Mouse (Mus musculus): ENCODE data around the gene Tmem51. TPM values are rescaled to one million over a fixed set of nuclear protein-coding genes. Genes with fewer than 3 reads are reported as not detected.

Tmem51 gene
- 6.3 and 8.9 TPM in 2 replicates for polyA plus RNA-seq (2014; fragmentation: Nextera tagmentation; extraction: Ambion mirVana)

DNA sequence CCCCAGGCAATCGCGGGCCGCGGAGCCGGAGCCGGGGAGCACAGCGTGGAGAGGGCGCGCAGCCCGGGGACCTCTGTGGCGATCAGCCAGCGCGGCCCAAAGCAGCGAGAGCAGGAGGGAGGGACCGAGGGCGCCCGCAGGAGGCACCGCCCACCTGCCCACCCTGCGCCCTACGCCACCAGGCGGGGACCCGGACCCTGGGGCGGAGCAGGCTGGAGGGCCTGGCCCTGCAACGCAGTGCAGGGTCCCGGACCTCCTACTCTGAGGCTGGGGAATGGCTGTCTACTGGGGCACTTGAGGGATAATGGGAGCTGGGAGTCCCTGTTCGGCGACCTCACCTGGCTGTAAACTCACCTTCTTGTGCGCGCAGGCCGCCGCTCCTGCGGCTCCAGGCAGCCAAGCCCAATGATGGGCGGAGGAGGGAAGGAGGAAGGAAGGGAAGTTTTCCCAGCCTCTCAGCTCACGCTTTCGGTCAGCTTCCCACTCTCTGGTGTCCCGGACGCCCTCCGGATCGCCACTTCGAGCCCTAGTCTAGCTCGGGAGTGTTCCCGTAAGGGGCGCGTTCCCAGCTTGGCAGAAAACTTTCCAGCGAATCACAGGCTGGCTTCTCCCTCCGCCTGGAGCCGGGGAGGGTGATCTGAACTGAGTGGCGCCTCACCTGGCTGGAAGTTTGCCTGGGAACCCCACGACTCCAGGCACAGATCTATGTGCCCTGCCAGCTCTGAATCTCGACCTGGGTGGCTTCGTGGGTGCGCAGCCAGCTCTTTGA lies at the start of gene Tmem51:
TSS of gene Tmem51 (minus strand) at position 174 of the 769 bp plus-strand sequence.
- peak within 1 kb of the TSS; percentile 62 for H3K4me3 ChIP-seq (ENCODE audit: low read depth, low read length)
- WGBS: under 1% methylated on average over 52 of the region's 52 CpGs
- DNase-seq (ENCODE audit: low spot score) (peak; percentile 74), ATAC-seq (replicated peaks; ENCODE audit: low FRiP score) (peak; percentile 75)
- H3K9ac ChIP-seq (ENCODE audit: low read length): peak within 1 kb of the TSS; percentile 65
- H3K9me3 ChIP-seq (ENCODE audit: control insufficient read depth, low read length): no peaks in the 10 kb centered on the region
- no peaks in the 10 kb centered on the region for H3K36me3 ChIP-seq (ENCODE audit: control insufficient read depth, insufficient read depth, low read length)
- peaks cover 24% of the 10 kb centered on the region for H3K27me3 ChIP-seq (ENCODE audit: control insufficient read depth, insufficient read depth, low read length)
- H3K4me1 ChIP-seq (replicated peaks; ENCODE audit: control insufficient read depth, insufficient read depth, low read length): peaks cover 12% of the 10 kb centered on the region; the same call in 1 of the 2 replicates
- no peak within 1 kb of the TSS for H3K27ac ChIP-seq (ENCODE audit: low read depth, low read length)
- peak within 1 kb of the TSS; percentile 99 for H3K4me2 ChIP-seq (ENCODE audit: low read depth, low read length, severe bottlenecking)

DNA sequence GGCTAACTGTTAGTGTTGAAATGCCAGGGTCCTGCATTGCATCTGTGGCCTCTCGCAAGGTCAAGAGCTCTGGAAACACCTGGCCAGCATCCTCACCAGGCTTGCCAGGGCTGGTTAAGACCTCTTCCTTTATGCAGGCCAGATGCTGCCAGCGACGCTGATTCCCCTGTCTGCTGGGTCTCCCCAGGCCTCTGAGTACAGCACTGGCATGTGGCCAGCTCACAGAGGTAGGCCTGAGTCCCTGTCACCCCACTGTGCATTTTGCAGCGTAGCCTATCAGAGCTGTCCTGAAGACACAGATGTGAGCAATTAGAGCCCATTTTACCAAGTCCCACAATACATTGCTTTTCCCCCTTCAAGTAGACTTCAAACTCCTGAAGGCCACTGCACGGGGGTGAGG lies 46.1 kb upstream of the Tmem51 start:
- DNase-seq (ENCODE audit: low spot score) (no peak), ATAC-seq (replicated peaks; ENCODE audit: low FRiP score) (no peak)

DNA sequence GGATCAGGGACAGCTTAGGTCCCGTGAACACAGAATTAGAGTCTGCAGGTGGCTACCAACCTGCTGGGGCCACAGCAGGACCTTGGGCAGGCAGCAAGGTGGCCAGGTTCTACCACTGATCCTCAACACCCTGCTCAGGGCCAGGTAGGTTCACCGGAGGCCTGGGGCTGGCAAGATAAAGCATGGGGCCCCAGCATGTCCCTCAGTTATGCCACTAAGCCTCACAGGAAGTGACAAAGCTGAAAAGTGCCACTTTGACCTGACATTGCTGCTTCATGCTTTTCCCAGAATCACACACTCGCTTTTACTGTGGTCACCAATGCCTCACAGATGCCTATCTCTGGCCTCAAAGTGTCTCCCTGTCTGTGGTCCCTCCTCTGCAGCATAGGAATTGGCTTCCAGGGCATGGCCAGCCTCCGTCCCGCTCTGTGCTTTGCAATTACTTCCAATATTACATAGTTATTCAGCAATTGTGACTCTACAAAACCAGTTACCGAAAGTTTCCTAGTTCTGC lies 43.2 kb upstream of the Tmem51 start:
- H3K27me3 ChIP-seq (ENCODE audit: control insufficient read depth, insufficient read depth, low read length): no peaks in the 10 kb centered on the region
- H3K4me1 ChIP-seq (replicated peaks; ENCODE audit: control insufficient read depth, insufficient read depth, low read length): no peaks in the 10 kb centered on the region; the same call in 1 of the 2 replicates
- H3K9ac ChIP-seq (ENCODE audit: low read length): no peak overlapping the region
- ATAC-seq (replicated peaks; ENCODE audit: low FRiP score) (no peak), DNase-seq (ENCODE audit: low spot score) (no peak)
- H3K27ac ChIP-seq (ENCODE audit: low read depth, low read length): no peak overlapping the region
- H3K36me3 ChIP-seq (ENCODE audit: control insufficient read depth, insufficient read depth, low read length): no peaks in the 10 kb centered on the region
- 87% methylated on average over 6 of the region's 6 CpGs for WGBS
- H3K4me3 ChIP-seq (ENCODE audit: low read depth, low read length): no peak overlapping the region
- no peak overlapping the region for H3K4me2 ChIP-seq (ENCODE audit: low read depth, low read length, severe bottlenecking)
- no peaks in the 10 kb centered on the region for H3K9me3 ChIP-seq (ENCODE audit: control insufficient read depth, low read length)

More for the DNA sequence above, 46.1 kb upstream of the Tmem51 start:
- H3K36me3 ChIP-seq (ENCODE audit: control insufficient read depth, insufficient read depth, low read length): no peaks in the 10 kb centered on the region
- H3K9me3 ChIP-seq (ENCODE audit: control insufficient read depth, low read length): no peaks in the 10 kb centered on the region
- H3K4me3 ChIP-seq (ENCODE audit: low read depth, low read length): no peak overlapping the region
- no peak overlapping the region for H3K4me2 ChIP-seq (ENCODE audit: low read depth, low read length, severe bottlenecking)
- H3K4me1 ChIP-seq (replicated peaks; ENCODE audit: control insufficient read depth, insufficient read depth, low read length): no peaks in the 10 kb centered on the region; the same call in 1 of the 2 replicates
- 71% methylated on average over 5 of the region's 5 CpGs for WGBS
- H3K27me3 ChIP-seq (ENCODE audit: control insufficient read depth, insufficient read depth, low read length): no peaks in the 10 kb centered on the region
- H3K27ac ChIP-seq (ENCODE audit: low read depth, low read length): no peak overlapping the region
- H3K9ac ChIP-seq (ENCODE audit: low read length): no peak overlapping the region

DNA sequence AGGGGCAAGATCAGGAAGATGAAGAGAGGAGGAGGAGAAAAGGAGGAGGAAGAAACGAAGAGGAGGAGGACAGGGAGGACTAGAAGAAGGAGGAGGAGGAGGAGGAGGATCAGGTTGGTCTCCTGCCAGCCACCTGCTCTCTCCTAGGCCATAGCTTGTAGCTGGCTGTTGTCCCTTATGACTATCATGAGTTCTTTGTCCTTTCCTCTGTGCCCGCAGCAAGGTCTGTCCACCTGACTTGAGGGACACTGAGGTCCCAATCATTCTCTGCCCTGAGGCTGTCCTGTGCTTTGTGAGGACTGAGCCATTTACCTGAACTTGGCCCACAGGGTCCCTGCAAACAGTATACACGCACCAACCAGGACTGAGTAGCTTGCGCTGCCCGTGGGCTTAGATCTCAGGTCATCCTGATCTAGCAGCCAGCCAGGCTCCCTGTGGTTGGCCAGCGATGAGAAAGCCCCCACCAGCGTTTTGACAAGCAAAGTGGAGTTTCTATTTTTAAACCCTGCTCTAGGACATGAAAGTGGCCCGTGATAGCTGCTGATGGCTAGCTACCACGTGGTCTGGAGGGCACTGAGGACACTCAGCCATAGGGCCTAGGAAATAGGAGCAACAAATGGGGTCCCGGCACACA lies 42.7 kb upstream of the Tmem51 start:
- no peaks in the 10 kb centered on the region for H3K9me3 ChIP-seq (ENCODE audit: control insufficient read depth, low read length)
- H3K9ac ChIP-seq (ENCODE audit: low read length): no peak overlapping the region
- H3K4me1 ChIP-seq (replicated peaks; ENCODE audit: control insufficient read depth, insufficient read depth, low read length): no peaks in the 10 kb centered on the region; the same call in 1 of the 2 replicates
- no peak overlapping the region for H3K4me2 ChIP-seq (ENCODE audit: low read depth, low read length, severe bottlenecking)
- H3K27me3 ChIP-seq (ENCODE audit: control insufficient read depth, insufficient read depth, low read length): no peaks in the 10 kb centered on the region
- DNase-seq (ENCODE audit: low spot score): no peak
- no peak for ATAC-seq (replicated peaks; ENCODE audit: low FRiP score)
- H3K36me3 ChIP-seq (ENCODE audit: control insufficient read depth, insufficient read depth, low read length): no peaks in the 10 kb centered on the region
- no peak overlapping the region for H3K27ac ChIP-seq (ENCODE audit: low read depth, low read length)
- 81% methylated on average over 10 of the region's 10 CpGs for WGBS
- no peak overlapping the region for H3K4me3 ChIP-seq (ENCODE audit: low read depth, low read length)

DNA sequence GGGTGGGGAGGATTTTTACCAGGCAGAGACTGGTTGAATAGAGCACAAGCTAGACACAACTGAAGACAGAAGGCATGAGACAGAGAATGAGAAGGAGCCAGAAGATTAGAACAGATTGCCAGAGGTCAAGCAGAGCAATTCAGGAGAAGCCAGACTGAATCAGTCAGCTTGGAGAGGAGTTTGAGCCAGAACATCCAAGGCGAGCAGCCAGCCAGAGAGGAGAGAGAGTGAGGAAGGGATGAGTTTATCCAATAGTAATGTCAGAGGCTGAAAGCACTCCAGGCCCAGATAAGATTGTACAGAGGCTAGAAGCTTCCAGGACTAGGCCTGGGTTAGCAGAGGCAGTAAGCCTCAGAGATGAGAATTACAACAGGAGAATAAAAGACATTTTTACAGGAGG lies 37.1 kb upstream of the Tmem51 start:
- H3K4me3 ChIP-seq (ENCODE audit: low read depth, low read length): no peak overlapping the region
- no peak for DNase-seq (ENCODE audit: low spot score)
- H3K4me1 ChIP-seq (replicated peaks; ENCODE audit: control insufficient read depth, insufficient read depth, low read length): no peaks in the 10 kb centered on the region
- no peaks in the 10 kb centered on the region for H3K36me3 ChIP-seq (ENCODE audit: control insufficient read depth, insufficient read depth, low read length)
- no peak overlapping the region for H3K27ac ChIP-seq (ENCODE audit: low read depth, low read length)
- no peak overlapping the region for H3K4me2 ChIP-seq (ENCODE audit: low read depth, low read length, severe bottlenecking)
- 30% methylated on average over 1 of the region's 1 CpGs for WGBS
- H3K9me3 ChIP-seq (ENCODE audit: control insufficient read depth, low read length): no peaks in the 10 kb centered on the region
- H3K27me3 ChIP-seq (ENCODE audit: control insufficient read depth, insufficient read depth, low read length): no peaks in the 10 kb centered on the region
- H3K9ac ChIP-seq (ENCODE audit: low read length): no peak overlapping the region
- no peak for ATAC-seq (replicated peaks; ENCODE audit: low FRiP score)

DNA sequence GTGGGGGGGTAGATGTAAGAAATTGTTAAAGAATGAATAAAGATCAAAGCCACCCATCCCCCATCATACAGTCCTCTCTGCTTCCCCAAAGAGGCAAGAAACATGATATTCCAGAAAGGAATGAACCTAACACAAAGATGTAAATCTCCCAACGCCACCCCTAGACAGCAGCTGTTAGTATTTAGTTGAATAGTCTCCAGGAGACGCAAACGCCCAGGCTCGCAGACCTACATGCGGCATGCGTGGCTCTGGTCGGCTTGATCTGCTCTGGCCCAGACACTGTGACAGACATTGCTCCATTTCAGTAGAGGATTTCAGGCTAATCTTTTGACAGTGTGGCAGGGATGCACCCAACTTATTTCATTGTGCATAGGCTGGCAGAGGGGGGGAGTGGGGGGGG lies 34.4 kb upstream of the Tmem51 start:
- Histone ChIP-seq H3K9me3 (ENCODE audit: control insufficient read depth, low read length) (no peaks in the 10 kb centered on the region), H3K27me3 (ENCODE audit: control insufficient read depth, insufficient read depth, low read length) (no peaks in the 10 kb centered on the region), H3K9ac (ENCODE audit: low read length) (no peak overlapping the region), H3K27ac (ENCODE audit: low read depth, low read length) (no peak overlapping the region), H3K4me1 (replicated peaks; ENCODE audit: control insufficient read depth, insufficient read depth, low read length) (no peaks in the 10 kb centered on the region), H3K4me2 (ENCODE audit: low read depth, low read length, severe bottlenecking) (no peak overlapping the region), H3K36me3 (ENCODE audit: control insufficient read depth, insufficient read depth, low read length) (no peaks in the 10 kb centered on the region), H3K4me3 (ENCODE audit: low read depth, low read length) (no peak overlapping the region)
- WGBS: 70% methylated on average over 7 of the region's 7 CpGs
- no peak for ATAC-seq (replicated peaks; ENCODE audit: low FRiP score)
- no peak for DNase-seq (ENCODE audit: low spot score)

DNA sequence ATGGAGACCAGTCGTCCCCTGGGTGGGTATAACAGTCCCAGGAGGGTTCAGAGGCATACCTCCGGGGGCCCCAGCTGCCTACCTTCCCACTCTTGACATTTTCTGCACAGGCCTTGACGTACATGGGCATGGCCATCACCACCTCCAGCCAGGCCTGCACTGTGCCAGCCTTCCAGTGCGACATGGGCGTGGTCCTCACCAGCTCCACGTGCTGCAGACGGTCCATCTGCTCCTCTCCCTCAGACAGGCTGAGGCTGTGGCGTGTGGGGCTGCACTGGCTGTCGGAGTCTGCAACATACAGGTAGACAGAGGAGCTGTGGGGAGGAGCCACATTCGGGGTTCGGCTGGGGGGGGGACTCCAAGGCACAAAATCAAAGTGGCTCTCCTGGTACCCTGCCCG lies 33.9 kb upstream of the Tmem51 start:
- 90% methylated on average over 12 of the region's 12 CpGs for WGBS
- no peak overlapping the region for H3K4me3 ChIP-seq (ENCODE audit: low read depth, low read length)
- H3K27me3 ChIP-seq (ENCODE audit: control insufficient read depth, insufficient read depth, low read length): no peaks in the 10 kb centered on the region
- no peak overlapping the region for H3K9ac ChIP-seq (ENCODE audit: low read length)
- no peak overlapping the region for H3K27ac ChIP-seq (ENCODE audit: low read depth, low read length)
- H3K9me3 ChIP-seq (ENCODE audit: control insufficient read depth, low read length): no peaks in the 10 kb centered on the region
- H3K36me3 ChIP-seq (ENCODE audit: control insufficient read depth, insufficient read depth, low read length): no peaks in the 10 kb centered on the region
- H3K4me1 ChIP-seq (replicated peaks; ENCODE audit: control insufficient read depth, insufficient read depth, low read length): no peaks in the 10 kb centered on the region
- no peak overlapping the region for H3K4me2 ChIP-seq (ENCODE audit: low read depth, low read length, severe bottlenecking)
- no peak for DNase-seq (ENCODE audit: low spot score)
- ATAC-seq (replicated peaks; ENCODE audit: low FRiP score): no peak

DNA sequence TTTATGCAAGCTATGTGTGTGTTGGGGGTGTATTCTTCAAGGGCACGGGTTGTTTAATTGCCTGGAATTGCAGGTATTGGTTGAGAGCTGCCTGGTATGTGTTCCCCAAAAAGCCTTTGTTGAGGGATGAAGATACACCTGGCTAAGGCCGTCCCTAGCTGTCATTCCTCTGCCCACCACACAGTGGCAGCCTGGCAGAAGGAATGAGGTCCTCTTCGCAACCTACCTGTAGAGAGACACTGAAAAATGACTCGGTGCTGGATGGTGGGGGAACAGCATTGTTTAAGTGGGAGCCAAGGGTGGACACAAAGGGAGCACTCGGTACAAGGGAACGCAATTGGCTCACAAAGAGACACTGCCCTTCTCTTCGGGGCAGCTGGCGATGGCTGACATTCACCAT lies 29.2 kb upstream of the Tmem51 start:
- no peaks in the 10 kb centered on the region for H3K9me3 ChIP-seq (ENCODE audit: control insufficient read depth, low read length)
- no peak overlapping the region for H3K27ac ChIP-seq (ENCODE audit: low read depth, low read length)
- ATAC-seq (replicated peaks; ENCODE audit: low FRiP score) (0 out of 2 replicates have a peak, but pooled peaks have one; percentile 30), DNase-seq (ENCODE audit: low spot score) (no peak)
- no peaks in the 10 kb centered on the region for H3K27me3 ChIP-seq (ENCODE audit: control insufficient read depth, insufficient read depth, low read length)
- no peak overlapping the region for H3K9ac ChIP-seq (ENCODE audit: low read length)
- WGBS: 32% methylated on average over 8 of the region's 8 CpGs
- H3K36me3 ChIP-seq (ENCODE audit: control insufficient read depth, insufficient read depth, low read length): no peaks in the 10 kb centered on the region
- no peak overlapping the region for H3K4me3 ChIP-seq (ENCODE audit: low read depth, low read length)
- no peaks in the 10 kb centered on the region for H3K4me1 ChIP-seq (replicated peaks; ENCODE audit: control insufficient read depth, insufficient read depth, low read length)
- no peak overlapping the region for H3K4me2 ChIP-seq (ENCODE audit: low read depth, low read length, severe bottlenecking)
